Mouse (Mus musculus) bone marrow, adult 2 months (tissue): ENCODE data around the gene BC048562. TPM values are rescaled to one million over a fixed set of nuclear protein-coding genes. Genes with fewer than 3 reads are reported as not detected.

Experiments
- H3K27ac ChIP-seq: fragments of 200-500 bp; 2 replicates; pipeline ENCODE4 v1.5.1; 2012; ENCODE audit warnings: low read depth, mild to moderate bottlenecking, control low read depth, inconsistent platforms, low read length; ENCODE audit not compliant: control insufficient read depth, poor library complexity, insufficient read depth
- H3K4me1 ChIP-seq: fragments of 200-500 bp; 2 replicates; pipeline ENCODE4 v1.6.1; 2011; ENCODE audit warnings: low read length; ENCODE audit not compliant: control insufficient read depth, insufficient read depth
- H3K4me3 ChIP-seq: fragments of 200-500 bp; replicated peaks from 2 replicates; pipeline ENCODE3; 2011; ENCODE audit warnings: mild to moderate bottlenecking, low read depth, low read length, control low read depth; ENCODE audit not compliant: control insufficient read depth
- CTCF ChIP-seq: fragments of 200-500 bp; IDR thresholded peaks from 2 replicates; pipeline ENCODE4 v1.5.1; 2011; ENCODE audit warnings: low read length, control low read depth; ENCODE audit not compliant: control insufficient read depth, insufficient read depth
- POLR2A ChIP-seq: fragments of 200-500 bp; IDR thresholded peaks from 2 replicates; pipeline ENCODE4 v1.6.1; 2011; ENCODE audit warnings: low read depth, mild to moderate bottlenecking, control low read depth, low read length, borderline replicate concordance; ENCODE audit not compliant: control insufficient read depth
- WGBS: fragments of 180-500 bp; shearing (Covaris S2); methylation state at CpG from one replicate; pipeline ENCODE4 v1.1.7; 2018; 5-methylcytosine and 5-hydroxymethylcytosine counted together
- polyA plus RNA-seq: library from polyadenylated mRNA; stranded (reverse); fragments of >200 nt; gene quantifications from 2 replicates; pipeline ENCODE4 v1.2.4, GENCODE M21; 2011; ENCODE audit warnings: low replicate concordance; ENCODE audit not compliant: missing spikeins, insufficient read depth, insufficient read length

BC048562 gene
- polyA plus RNA-seq, 1 experiment = not detected

- no peak for TF ChIP-seq POLR2A
- TF ChIP-seq CTCF = no peak
- WGBS = 35% methylated on average over 11 of the region's 11 CpGs
- Histone ChIP-seq H3K27ac (peak within 1 kb of the TSS; percentile 55), H3K4me1 (peaks cover 2% of the 10 kb centered on the region), H3K4me3 (peak within 1 kb of the TSS; percentile 76)
These were observed 24.9 kb downstream of the BC048562 start, which contains the start of gene Klhdc8b for GRCm38 (mm10) chr9:108461181-108461631. Gene Klhdc8b (minus strand): TSS chr9:108461581.

DNA sequence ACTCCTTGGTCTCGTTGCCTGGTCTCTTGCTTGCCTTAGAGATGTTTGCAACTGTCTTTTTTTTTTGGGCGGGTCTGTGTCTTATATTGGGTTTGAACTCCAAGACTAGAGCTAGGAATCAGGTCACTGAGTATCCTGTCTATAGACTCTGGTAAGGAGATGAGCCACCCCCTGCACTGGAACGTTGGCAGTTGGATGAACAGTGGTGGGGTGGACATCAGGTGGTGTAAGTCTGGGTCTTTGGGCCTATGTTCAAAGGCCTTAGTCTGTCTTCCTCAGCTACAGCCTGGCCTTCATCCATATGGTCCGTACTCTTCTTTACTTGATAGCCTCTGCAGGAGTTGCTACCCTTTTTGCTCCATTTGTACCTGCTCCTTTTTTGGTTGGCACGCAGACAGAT is 25.4 kb downstream of the BC048562 start:
- Histone ChIP-seq H3K27ac (no peak overlapping the region), H3K4me1 (peaks cover 2% of the 10 kb centered on the region), H3K4me3 (peak overlapping the region; percentile 26)
- 89% methylated on average over 5 of the region's 5 CpGs for WGBS
- TF ChIP-seq POLR2A (no peak), CTCF (no peak)

GRCm38 (mm10) chr9:108462192-108462591 is 25.9 kb downstream of the BC048562 start:
- TF ChIP-seq POLR2A (no peak), CTCF (no peak)
- H3K4me1 ChIP-seq = peaks cover 2% of the 10 kb centered on the region
- WGBS = 84% methylated on average over 10 of the region's 10 CpGs
- H3K27ac ChIP-seq = no peak overlapping the region
- no peak overlapping the region for H3K4me3 ChIP-seq

DNA sequence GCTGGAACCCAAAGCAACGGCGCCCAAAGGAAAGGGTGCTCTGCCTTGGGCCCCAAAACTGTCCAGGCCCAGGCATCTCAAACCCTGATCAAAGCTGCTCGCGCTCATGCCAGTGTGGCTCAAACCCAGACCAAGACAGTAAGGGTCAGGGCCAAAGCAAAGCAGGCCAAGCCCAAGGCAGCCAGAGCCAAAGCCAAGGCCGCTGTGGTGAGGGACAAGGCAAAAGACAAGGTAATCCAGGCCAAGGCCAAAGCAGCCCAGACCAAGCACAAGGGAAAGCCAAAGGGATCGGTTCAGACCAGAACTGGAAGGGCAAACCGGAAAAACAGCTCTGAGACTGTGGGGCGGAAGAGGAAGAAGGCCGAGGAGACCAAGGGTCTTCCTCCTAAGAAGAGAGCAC is 27.4 kb downstream of the BC048562 start:
- no peak overlapping the region for H3K4me3 ChIP-seq
- no peak overlapping the region for H3K27ac ChIP-seq
- TF ChIP-seq CTCF (no peak), POLR2A (no peak)
- H3K4me1 ChIP-seq = peaks cover 2% of the 10 kb centered on the region
- 95% methylated on average over 9 of the region's 9 CpGs for WGBS

- peaks cover 2% of the 10 kb centered on the region for H3K4me1 ChIP-seq
- WGBS = 90% methylated on average over 2 of the region's 2 CpGs
- H3K4me3 ChIP-seq = no peak overlapping the region
- H3K27ac ChIP-seq = no peak overlapping the region
- TF ChIP-seq CTCF (no peak), POLR2A (no peak)
These were observed 29.9 kb downstream of the BC048562 start for GRCm38 (mm10) chr9:108466219-108466618.

DNA sequence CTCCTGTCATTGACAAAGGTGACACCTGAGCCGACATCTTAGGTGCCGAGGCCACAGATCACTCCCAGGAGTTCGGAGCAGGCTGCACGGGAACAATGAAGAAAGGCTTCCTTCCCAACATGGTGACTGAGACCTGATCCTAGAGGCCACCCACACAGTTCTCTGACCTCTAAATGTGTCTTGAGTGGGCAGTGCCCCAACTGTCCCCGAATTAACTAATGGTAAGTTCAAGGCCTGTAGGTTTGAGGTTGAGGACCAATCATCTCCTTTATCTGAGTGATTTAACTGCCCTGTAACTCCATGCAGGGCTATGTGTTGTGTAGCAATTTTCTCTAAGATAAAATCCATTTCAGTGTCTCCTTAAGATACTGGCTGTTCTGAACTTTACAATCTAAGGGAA is 33.1 kb downstream of the BC048562 start:
- Histone ChIP-seq H3K4me3 (no peak overlapping the region), H3K27ac (no peak overlapping the region), H3K4me1 (no peaks in the 10 kb centered on the region)
- 83% methylated on average over 5 of the region's 5 CpGs for WGBS
- TF ChIP-seq CTCF = no peak

DNA sequence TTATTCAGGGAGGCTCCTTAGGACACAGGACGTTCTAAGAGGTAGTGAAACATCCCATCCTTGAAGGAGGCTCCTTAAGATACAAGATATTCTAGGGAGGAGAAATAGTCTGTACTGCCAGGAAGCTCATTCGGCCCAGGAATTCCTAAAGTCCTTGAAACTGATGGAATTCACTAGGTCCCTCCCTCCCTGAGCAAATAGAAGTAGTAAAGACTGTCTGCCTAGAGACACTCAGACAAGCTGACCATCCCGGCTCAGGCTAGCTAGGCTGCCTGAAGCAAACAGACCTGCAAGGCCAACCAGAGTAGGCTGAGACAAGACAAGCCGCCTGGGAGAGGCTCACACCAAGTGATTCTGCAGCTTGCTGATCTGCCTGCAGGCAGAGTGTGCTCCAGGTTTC is 33.6 kb downstream of the BC048562 start:
- WGBS = 80% methylated on average over 4 of the region's 4 CpGs
- Histone ChIP-seq H3K27ac (no peak overlapping the region), H3K4me1 (no peaks in the 10 kb centered on the region), H3K4me3 (no peak overlapping the region)
- TF ChIP-seq CTCF (no peak), POLR2A (no peak)

GRCm38 (mm10) chr9:108474528-108474927 is 38.2 kb downstream of the BC048562 start:
- H3K4me3 ChIP-seq = no peak overlapping the region
- 33% methylated on average over 1 of the region's 1 CpGs for WGBS
- no peaks in the 10 kb centered on the region for H3K4me1 ChIP-seq
- TF ChIP-seq POLR2A (no peak), CTCF (no peak)
- no peak overlapping the region for H3K27ac ChIP-seq

DNA sequence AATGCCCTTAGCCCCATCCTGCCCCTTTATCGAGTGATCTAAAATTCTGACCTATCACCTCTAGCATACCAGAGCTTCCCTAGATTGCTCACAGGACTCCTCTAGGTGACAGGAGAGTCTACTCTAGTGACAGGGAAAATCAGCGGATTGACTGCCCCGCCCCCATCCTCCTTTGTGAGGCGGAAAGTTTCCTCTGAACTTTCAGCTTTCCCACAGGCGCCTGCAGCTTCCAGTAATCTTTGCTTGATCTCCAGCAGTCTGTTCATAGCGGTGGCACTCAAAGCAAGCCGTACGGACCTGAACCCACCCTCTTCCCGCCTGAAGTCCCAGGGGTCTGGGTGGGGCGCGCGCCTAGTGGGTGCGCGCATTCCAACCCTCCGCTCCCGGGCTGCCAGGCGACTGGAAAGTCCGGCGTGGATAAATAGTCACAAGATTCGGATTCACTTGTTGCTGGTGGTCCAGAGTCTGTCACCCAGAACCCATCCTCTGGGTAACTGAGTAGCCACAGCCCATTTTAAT is 42.4 kb downstream of the BC048562 start:
- no peaks in the 10 kb centered on the region for H3K4me1 ChIP-seq
- under 1% methylated on average over 20 of the region's 20 CpGs for WGBS
- no peak overlapping the region for H3K4me3 ChIP-seq
- H3K27ac ChIP-seq = no peak overlapping the region
- TF ChIP-seq CTCF = no peak
- TF ChIP-seq POLR2A = no peak
